Mouse (Mus musculus) kidney, postnatal 25 days (tissue): ENCODE measurements at regions not wholly inside any gene's neighbourhood (a gene's known extent, or its start where the extent isn't known, plus 50 kb on each side); places are given as distances from the start of the nearest gene placed in this dataset.
"Not testable (repeated sequence)": the region's sequence is repeated elsewhere in the genome, so short reads cannot be mapped to it uniquely, and the experiment has no call there.

Experiments used
- DNase-seq, 2 experiments: peaks; one replicate each; pipeline ENCODE4 v3.0.0; 2021; ENCODE audit warnings: mixed read lengths in 2 of 2

GRCm38 (mm10) chr13:12726831-12727230, 73.0 kb downstream of the Prl2c3 start:
- DNase-seq: peak in 1 of 2 experiments; percentile 64

- not testable (repeated sequence) for DNase-seq
These were observed 81.8 kb downstream of the Prl2c3 start for GRCm38 (mm10) chr13:12717972-12718546.

GRCm38 (mm10) chr13:12711471-12712273, 88.2 kb downstream of the Prl2c3 start:
- DNase-seq: no peak

GRCm38 (mm10) chr13:12702804-12703612, 96.9 kb downstream of the Prl2c3 start:
- DNase-seq: peak; percentile 50 to 53

- peak; percentile 27 to 62 for DNase-seq
These were observed 97.6 kb downstream of the Prl2c3 start for GRCm38 (mm10) chr13:12702111-12702803.

- not testable (repeated sequence) for DNase-seq
These were observed 106.2 kb downstream of the Prl2c3 start for GRCm38 (mm10) chr13:12693593-12694118.

GRCm38 (mm10) chr13:12688778-12689177, 111.1 kb downstream of the Prl2c3 start:
- DNase-seq: not testable (repeated sequence)

- DNase-seq: not testable (repeated sequence)
These were observed 111.7 kb downstream of the Prl2c3 start for GRCm38 (mm10) chr13:12688149-12688548.

GRCm38 (mm10) chr13:12680954-12681571, 115.4 kb downstream of the Ero1lb start:
- DNase-seq: not testable (repeated sequence)

- DNase-seq: peak in 1 of 2 experiments; percentile 75
These were observed 114.7 kb downstream of the Ero1lb start for GRCm38 (mm10) chr13:12680283-12680953.

- peak; percentile 7 to 41 for DNase-seq
These were observed 111.7 kb downstream of the Ero1lb start for GRCm38 (mm10) chr13:12677372-12677771.

- not testable (repeated sequence) for DNase-seq
These were observed 105.3 kb downstream of the Ero1lb start for GRCm38 (mm10) chr13:12671011-12671410.

GRCm38 (mm10) chr13:12668742-12669141, 103.1 kb downstream of the Ero1lb start:
- not testable (repeated sequence) for DNase-seq

- peak; percentile 17 to 51 for DNase-seq
These were observed 102.3 kb downstream of the Ero1lb start for GRCm38 (mm10) chr13:12667727-12668665.

- not testable (repeated sequence) for DNase-seq
These were observed 100.4 kb downstream of the Ero1lb start for GRCm38 (mm10) chr13:12666050-12666449.
